Mouse (Mus musculus): ENCODE data around the gene Ptpn14. TPM values are rescaled to one million over a fixed set of nuclear protein-coding genes. Genes with fewer than 3 reads are reported as not detected.

Ptpn14 gene
- total and polyA plus RNA-seq, 2 experiments from 2014 or later = 4.2 to 23.5 TPM

GRCm38 (mm10) chr1:189726121-189726520, 1.9 kb upstream of the Ptpn14 start:
- DNase-seq (ENCODE audit: low spot score) (no peak), ATAC-seq (ENCODE audit: insufficient read depth, low read depth) (no peak)
- Histone ChIP-seq H3K9ac (replicated peaks; ENCODE audit: low read depth, low read length) (no peak overlapping the region), H3K27me3 (ENCODE audit: control insufficient read depth, insufficient read depth, low read length) (no peaks in the 10 kb centered on the region), H3K4me1 (ENCODE audit: control insufficient read depth, insufficient read depth) (peaks cover 20% of the 10 kb centered on the region), H3K4me3 (ENCODE audit: low read depth, low read length) (no peak overlapping the region), H3K27ac (ENCODE audit: low read depth) (no peak overlapping the region; the same call in 1 of the 2 replicates), H3K4me2 (ENCODE audit: low read depth, low read length) (no peak overlapping the region), H3K9me3 (replicated peaks; ENCODE audit: control insufficient read depth, low read length) (no peaks in the 10 kb centered on the region), H3K36me3 (replicated peaks; ENCODE audit: control insufficient read depth, insufficient read depth, low read length) (no peaks in the 10 kb centered on the region)
- WGBS = 86% methylated on average over 4 of the region's 4 CpGs
- TF ChIP-seq CTCF (IDR thresholded peaks at IDR 0.05; ENCODE audit: low read depth) (no peak), EP300 (IDR thresholded peaks at IDR 0.05; ENCODE audit: low read depth) (no peak)

GRCm38 (mm10) chr1:189727346-189727883, 653 bp upstream of the Ptpn14 start:
- Histone ChIP-seq H3K27ac (ENCODE audit: low read depth) (peak overlapping the region; percentile 93), H3K4me1 (ENCODE audit: control insufficient read depth, insufficient read depth) (peaks cover 21% of the 10 kb centered on the region), H3K4me2 (ENCODE audit: low read depth, low read length) (peak overlapping the region; percentile 77), H3K36me3 (replicated peaks; ENCODE audit: control insufficient read depth, insufficient read depth, low read length) (no peaks in the 10 kb centered on the region), H3K9ac (replicated peaks; ENCODE audit: low read depth, low read length) (peak overlapping the region; percentile 64), H3K4me3 (ENCODE audit: low read depth, low read length) (peak overlapping the region; percentile 69), H3K9me3 (replicated peaks; ENCODE audit: control insufficient read depth, low read length) (no peaks in the 10 kb centered on the region), H3K27me3 (ENCODE audit: control insufficient read depth, insufficient read depth, low read length) (no peaks in the 10 kb centered on the region)
- TF ChIP-seq EP300 (IDR thresholded peaks at IDR 0.05; ENCODE audit: low read depth) (no peak; the same call in 1 of the 2 replicates), CTCF (IDR thresholded peaks at IDR 0.05; ENCODE audit: low read depth) (no peak)
- DNase-seq (ENCODE audit: low spot score) = peak; percentile 84
- 3% methylated on average over 22 of the region's 22 CpGs for WGBS
- ATAC-seq (ENCODE audit: insufficient read depth, low read depth) = peak; percentile 42

- ATAC-seq (ENCODE audit: insufficient read depth, low read depth) = no peak
- H3K9me3 ChIP-seq (replicated peaks; ENCODE audit: control insufficient read depth, low read length) = no peaks in the 10 kb centered on the region
- H3K36me3 ChIP-seq (replicated peaks; ENCODE audit: control insufficient read depth, insufficient read depth, low read length) = no peaks in the 10 kb centered on the region
- peak overlapping the region; percentile 64 for H3K9ac ChIP-seq (replicated peaks; ENCODE audit: low read depth, low read length)
- H3K27me3 ChIP-seq (ENCODE audit: control insufficient read depth, insufficient read depth, low read length) = no peaks in the 10 kb centered on the region
- WGBS = 1% methylated on average over 15 of the region's 15 CpGs
- H3K4me2 ChIP-seq (ENCODE audit: low read depth, low read length) = peak overlapping the region; percentile 77
- no peak for TF ChIP-seq CTCF (IDR thresholded peaks at IDR 0.05; ENCODE audit: low read depth)
- no peak for TF ChIP-seq EP300 (IDR thresholded peaks at IDR 0.05; ENCODE audit: low read depth)
- peaks cover 21% of the 10 kb centered on the region for H3K4me1 ChIP-seq (ENCODE audit: control insufficient read depth, insufficient read depth)
- H3K27ac ChIP-seq (ENCODE audit: low read depth) = peak overlapping the region; percentile 93
- DNase-seq (ENCODE audit: low spot score) = no peak
- H3K4me3 ChIP-seq (ENCODE audit: low read depth, low read length) = peak overlapping the region; percentile 69
Measured at GRCm38 (mm10) chr1:189728784-189729115, 682 bp downstream of the Ptpn14 start.

GRCm38 (mm10) chr1:189729141-189729815, 1.2 kb downstream of the Ptpn14 start:
- Histone ChIP-seq H3K9ac (replicated peaks; ENCODE audit: low read depth, low read length) (peak overlapping the region; percentile 64), H3K36me3 (replicated peaks; ENCODE audit: control insufficient read depth, insufficient read depth, low read length) (no peaks in the 10 kb centered on the region), H3K27ac (ENCODE audit: low read depth) (peak overlapping the region; percentile 93), H3K9me3 (replicated peaks; ENCODE audit: control insufficient read depth, low read length) (no peaks in the 10 kb centered on the region), H3K27me3 (ENCODE audit: control insufficient read depth, insufficient read depth, low read length) (no peaks in the 10 kb centered on the region), H3K4me2 (ENCODE audit: low read depth, low read length) (peak overlapping the region; percentile 77), H3K4me1 (ENCODE audit: control insufficient read depth, insufficient read depth) (peaks cover 21% of the 10 kb centered on the region), H3K4me3 (ENCODE audit: low read depth, low read length) (peak overlapping the region; percentile 69)
- DNase-seq (ENCODE audit: low spot score) (no peak), ATAC-seq (ENCODE audit: insufficient read depth, low read depth) (no peak)
- WGBS = 19% methylated on average over 17 of the region's 17 CpGs
- TF ChIP-seq EP300 (IDR thresholded peaks at IDR 0.05; ENCODE audit: low read depth) (no peak), CTCF (IDR thresholded peaks at IDR 0.05; ENCODE audit: low read depth) (no peak)

- no peak overlapping the region for H3K4me2 ChIP-seq (ENCODE audit: low read depth, low read length)
- H3K4me1 ChIP-seq (ENCODE audit: control insufficient read depth, insufficient read depth) = peaks cover 21% of the 10 kb centered on the region
- H3K27ac ChIP-seq (ENCODE audit: low read depth) = peak overlapping the region; percentile 6; the same call in 1 of the 2 replicates
- TF ChIP-seq CTCF (IDR thresholded peaks at IDR 0.05; ENCODE audit: low read depth) (no peak), EP300 (IDR thresholded peaks at IDR 0.05; ENCODE audit: low read depth) (no peak)
- no peaks in the 10 kb centered on the region for H3K9me3 ChIP-seq (replicated peaks; ENCODE audit: control insufficient read depth, low read length)
- no peaks in the 10 kb centered on the region for H3K36me3 ChIP-seq (replicated peaks; ENCODE audit: control insufficient read depth, insufficient read depth, low read length)
- WGBS = 63% methylated on average over 10 of the region's 10 CpGs
- H3K4me3 ChIP-seq (ENCODE audit: low read depth, low read length) = no peak overlapping the region
- ATAC-seq (ENCODE audit: insufficient read depth, low read depth) (no peak), DNase-seq (ENCODE audit: low spot score) (peak; percentile 52)
- H3K27me3 ChIP-seq (ENCODE audit: control insufficient read depth, insufficient read depth, low read length) = no peaks in the 10 kb centered on the region
- H3K9ac ChIP-seq (replicated peaks; ENCODE audit: low read depth, low read length) = no peak overlapping the region
Measured at GRCm38 (mm10) chr1:189731697-189732096, 3.6 kb downstream of the Ptpn14 start.
